Mouse (Mus musculus): ENCODE results near the gene Pip4k2b. TPM values are rescaled to one million over a fixed set of nuclear protein-coding genes. Genes with fewer than 3 reads are reported as not detected.
"Not testable (repeated sequence)": the region's sequence is repeated elsewhere in the genome, so short reads cannot be mapped to it uniquely, and the experiment has no call there.

Pip4k2b gene
- 28.3 TPM for polyA plus RNA-seq (2012; fragmentation: generic; extraction: Trizol)
- long read RNA-seq, experiment 1, partial matches to known transcripts = 0 of 1 reads
- long read RNA-seq, experiment 1, other reads (novel, unspliced or antisense) = 1 of 1 reads
- long read RNA-seq, experiment 2, full-length matches to known transcripts = 6 of 12 reads
- long read RNA-seq, experiment 2, partial matches to known transcripts = 2 of 12 reads
- long read RNA-seq, experiment 2, other reads (novel, unspliced or antisense) = 4 of 12 reads

DNA sequence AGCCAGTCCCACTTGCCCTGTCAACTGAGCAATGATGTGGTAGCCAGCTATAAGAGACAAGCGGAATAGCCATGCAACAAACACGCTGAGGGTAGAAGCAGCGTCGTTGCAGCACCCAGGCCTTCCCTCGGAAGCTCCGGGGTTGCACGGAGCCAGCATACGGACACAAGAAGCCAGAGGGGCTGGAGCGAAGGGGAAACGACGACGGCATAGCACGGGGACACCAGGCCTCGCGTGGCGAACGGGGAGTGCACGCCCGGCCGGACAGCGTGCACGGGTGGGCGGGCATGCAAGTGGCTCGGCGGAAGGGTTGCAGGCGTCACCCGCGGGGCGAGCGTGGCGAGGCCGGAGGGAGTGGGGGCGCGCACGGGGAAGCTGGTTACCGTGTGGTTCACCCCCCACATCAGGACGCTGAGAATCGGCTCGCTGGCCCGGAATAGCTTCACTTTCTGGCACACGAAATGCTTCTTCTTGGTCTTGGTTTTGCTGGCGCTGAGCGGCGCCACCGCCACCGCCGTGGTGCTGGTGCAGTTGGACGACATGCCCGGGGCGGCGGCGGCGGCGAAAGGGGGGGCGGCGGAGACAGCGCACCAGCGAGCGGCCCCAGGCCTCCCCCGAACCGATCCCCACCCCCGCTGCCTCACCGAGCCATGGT is at the start of gene Pip4k2b:
Pip4k2b (minus strand) TSS at position 642 of the 655 bp plus-strand sequence.
- peak within 1 kb of the TSS; percentile 83 for H3K4me3 ChIP-seq (ENCODE audit: insufficient read depth, poor library complexity, severe bottlenecking)

DNA sequence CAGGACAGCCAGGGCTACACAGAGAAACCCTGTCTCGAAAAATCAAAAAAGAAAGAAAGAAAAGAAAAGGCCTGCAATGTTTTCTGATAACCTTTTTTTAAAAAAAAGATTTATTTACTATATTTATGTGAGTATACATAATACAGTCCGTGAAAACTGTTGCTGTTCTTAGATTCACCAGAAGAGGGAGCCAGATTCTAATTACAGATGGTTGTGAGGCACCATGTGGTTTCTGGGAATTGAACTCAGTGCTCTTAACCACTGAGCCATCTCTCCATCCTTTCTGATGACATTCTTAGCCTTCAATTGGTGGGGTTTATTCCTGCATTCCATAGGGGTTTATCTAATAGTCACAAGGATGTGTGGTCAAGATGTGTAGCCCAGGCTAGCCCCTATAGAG is 48.7 kb upstream of the Pip4k2b start:
- H3K79me3 ChIP-seq (ENCODE audit: low read depth) = no peaks in the 10 kb centered on the region
- H3K27me3 ChIP-seq (ENCODE audit: control insufficient read depth, insufficient read depth, insufficient read length) = no peaks in the 10 kb centered on the region
- H3K79me2 ChIP-seq (ENCODE audit: control insufficient read depth, insufficient read depth) = no peaks in the 10 kb centered on the region
- H3K36me3 ChIP-seq (ENCODE audit: control insufficient read depth, insufficient read depth) = no peaks in the 10 kb centered on the region
- H3ac ChIP-seq (ENCODE audit: control insufficient read depth, insufficient read length, low read depth) = no peak overlapping the region
- no peak for TF ChIP-seq FOSL1 (IDR thresholded peaks at IDR 0.05; ENCODE audit: insufficient read depth, low read length, poor library complexity, severe bottlenecking)
- peak; percentile 88 for TF ChIP-seq MAX (IDR thresholded peaks at IDR 0.05)
- TF ChIP-seq MYOG (IDR thresholded peaks at IDR 0.05; ENCODE audit: control insufficient read depth, extremely low read depth, insufficient read length) = no peak
- peak; percentile 6 for TF ChIP-seq CTCF (IDR thresholded peaks at IDR 0.05; ENCODE audit: control insufficient read depth, insufficient read depth, insufficient read length)
- no peak for TF ChIP-seq MYOD1 (IDR thresholded peaks at IDR 0.05; ENCODE audit: control insufficient read depth, insufficient read length, low read depth)
- peak; percentile 57 for TF ChIP-seq USF1 (IDR thresholded peaks at IDR 0.05; ENCODE audit: low read depth)
- TF ChIP-seq CEBPB (IDR thresholded peaks at IDR 0.05; ENCODE audit: low read depth) = no peak
- no peak overlapping the region for H3K4me3 ChIP-seq (ENCODE audit: insufficient read depth, poor library complexity, severe bottlenecking)

More for the DNA sequence above, at the start of gene Pip4k2b:
- H3K36me3 ChIP-seq (ENCODE audit: control insufficient read depth, insufficient read depth) = peaks cover 33% of the 10 kb centered on the region
- peaks cover 53% of the 10 kb centered on the region for H3K79me2 ChIP-seq (ENCODE audit: control insufficient read depth, insufficient read depth)
- peak within 1 kb of the TSS; percentile 93 for H3ac ChIP-seq (ENCODE audit: control insufficient read depth, insufficient read length, low read depth)
- no peak for TF ChIP-seq MYOG (IDR thresholded peaks at IDR 0.05; ENCODE audit: control insufficient read depth, extremely low read depth, insufficient read length)
- no peak for TF ChIP-seq FOSL1 (IDR thresholded peaks at IDR 0.05; ENCODE audit: insufficient read depth, low read length, poor library complexity, severe bottlenecking)
- no peak for TF ChIP-seq CEBPB (IDR thresholded peaks at IDR 0.05; ENCODE audit: low read depth)
- TF ChIP-seq MAX (IDR thresholded peaks at IDR 0.05) = peak; percentile 69
- TF ChIP-seq CTCF (IDR thresholded peaks at IDR 0.05; ENCODE audit: control insufficient read depth, insufficient read depth, insufficient read length) = no peak
- H3K27me3 ChIP-seq (ENCODE audit: control insufficient read depth, insufficient read depth, insufficient read length) = no peaks in the 10 kb centered on the region
- H3K79me3 ChIP-seq (ENCODE audit: low read depth) = peaks cover 50% of the 10 kb centered on the region

DNA sequence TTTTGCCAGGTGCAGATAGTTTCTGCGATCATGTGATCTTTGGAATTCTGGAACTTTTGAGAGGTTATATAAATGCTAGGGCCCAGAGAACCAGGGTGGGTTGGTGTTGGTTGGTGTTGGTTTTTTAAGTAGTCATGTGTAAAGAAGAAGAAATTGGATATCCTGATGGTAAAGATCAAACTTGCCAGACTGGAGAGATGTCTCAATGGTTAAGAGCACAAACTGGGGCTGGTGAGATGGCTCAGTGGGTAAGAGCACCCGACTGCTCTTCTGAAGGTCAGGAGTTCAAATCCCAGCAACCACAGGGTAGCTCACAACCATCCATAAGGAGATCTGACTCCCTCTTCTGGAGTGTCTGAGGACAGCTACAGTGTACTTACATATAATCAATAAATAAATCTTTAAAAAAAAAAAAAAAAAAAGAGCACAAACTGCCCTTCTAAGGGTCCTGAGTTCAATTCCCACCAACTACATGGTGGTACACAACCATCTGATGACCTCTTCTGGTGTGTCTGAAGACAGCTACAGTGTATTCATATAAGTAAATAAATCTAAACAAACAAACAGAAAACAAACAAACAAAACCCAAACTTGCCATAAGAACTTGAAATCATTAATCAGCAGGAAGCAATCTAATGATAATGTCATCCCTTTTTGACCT is 46.4 kb upstream of the Pip4k2b start:
- not testable (repeated sequence) for H3K4me3 ChIP-seq (ENCODE audit: insufficient read depth, poor library complexity, severe bottlenecking); H3K79me2 ChIP-seq (ENCODE audit: control insufficient read depth, insufficient read depth); H3K36me3 ChIP-seq (ENCODE audit: control insufficient read depth, insufficient read depth); H3ac ChIP-seq (ENCODE audit: control insufficient read depth, insufficient read length, low read depth); H3K79me3 ChIP-seq (ENCODE audit: low read depth); H3K27me3 ChIP-seq (ENCODE audit: control insufficient read depth, insufficient read depth, insufficient read length)

DNA sequence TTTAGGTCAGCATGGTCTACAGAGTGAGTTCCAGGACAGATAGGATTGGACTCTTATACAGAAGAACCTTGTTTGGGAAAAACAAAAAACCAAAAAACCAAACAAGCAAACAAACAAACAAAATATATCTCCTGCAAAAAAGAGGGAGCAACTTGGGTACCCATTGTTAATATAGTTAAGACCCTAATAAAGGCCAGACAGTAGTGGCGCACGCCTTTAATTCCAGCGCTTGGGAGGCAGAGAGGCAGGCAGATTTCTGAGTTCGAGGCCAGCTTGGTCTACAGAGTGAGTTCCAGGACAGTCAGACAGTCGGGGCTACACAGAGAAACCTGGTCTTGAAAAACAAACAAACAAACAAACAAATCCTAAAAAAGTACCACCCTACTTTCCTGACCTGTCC is 45.2 kb upstream of the Pip4k2b start:
- no peaks in the 10 kb centered on the region for H3K36me3 ChIP-seq (ENCODE audit: control insufficient read depth, insufficient read depth)
- H3K4me3 ChIP-seq (ENCODE audit: insufficient read depth, poor library complexity, severe bottlenecking) = no peak overlapping the region
- TF ChIP-seq MYOD1 (IDR thresholded peaks at IDR 0.05; ENCODE audit: control insufficient read depth, insufficient read length, low read depth) = no peak
- TF ChIP-seq MYOG (IDR thresholded peaks at IDR 0.05; ENCODE audit: control insufficient read depth, extremely low read depth, insufficient read length) = no peak
- TF ChIP-seq MAX (IDR thresholded peaks at IDR 0.05) = no peak
- no peak for TF ChIP-seq CEBPB (IDR thresholded peaks at IDR 0.05; ENCODE audit: low read depth)
- TF ChIP-seq USF1 (IDR thresholded peaks at IDR 0.05; ENCODE audit: low read depth) = no peak
- TF ChIP-seq CTCF (IDR thresholded peaks at IDR 0.05; ENCODE audit: control insufficient read depth, insufficient read depth, insufficient read length) = no peak
- TF ChIP-seq FOSL1 (IDR thresholded peaks at IDR 0.05; ENCODE audit: insufficient read depth, low read length, poor library complexity, severe bottlenecking) = no peak
- no peaks in the 10 kb centered on the region for H3K27me3 ChIP-seq (ENCODE audit: control insufficient read depth, insufficient read depth, insufficient read length)
- H3K79me3 ChIP-seq (ENCODE audit: low read depth) = no peaks in the 10 kb centered on the region
- no peak overlapping the region for H3ac ChIP-seq (ENCODE audit: control insufficient read depth, insufficient read length, low read depth)
- H3K79me2 ChIP-seq (ENCODE audit: control insufficient read depth, insufficient read depth) = no peaks in the 10 kb centered on the region

DNA sequence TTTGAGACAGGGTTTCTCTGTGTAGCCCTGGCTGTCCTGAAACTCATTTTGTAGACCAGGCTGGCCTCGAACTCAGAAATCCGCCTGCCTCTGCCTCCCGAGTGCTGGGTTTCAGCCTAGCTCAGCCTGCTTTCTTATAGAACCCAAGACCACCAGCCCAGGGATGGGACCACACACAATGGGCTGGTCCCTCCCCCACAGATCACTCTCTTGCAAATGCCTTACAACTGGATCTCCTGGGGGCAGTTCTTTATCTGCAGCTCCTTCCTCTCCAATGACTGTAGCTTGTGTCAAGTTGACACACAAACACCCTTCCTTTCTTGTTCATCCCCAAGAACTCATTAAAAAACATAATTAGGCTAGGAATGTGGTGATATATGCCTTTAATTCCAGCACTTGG is 43.5 kb upstream of the Pip4k2b start:
- Histone ChIP-seq H3K27me3 (ENCODE audit: control insufficient read depth, insufficient read depth, insufficient read length) (no peaks in the 10 kb centered on the region), H3K4me3 (ENCODE audit: insufficient read depth, poor library complexity, severe bottlenecking) (no peak overlapping the region), H3K79me2 (ENCODE audit: control insufficient read depth, insufficient read depth) (no peaks in the 10 kb centered on the region), H3ac (ENCODE audit: control insufficient read depth, insufficient read length, low read depth) (no peak overlapping the region), H3K79me3 (ENCODE audit: low read depth) (no peaks in the 10 kb centered on the region), H3K36me3 (ENCODE audit: control insufficient read depth, insufficient read depth) (no peaks in the 10 kb centered on the region)
- TF ChIP-seq CTCF (IDR thresholded peaks at IDR 0.05; ENCODE audit: control insufficient read depth, insufficient read depth, insufficient read length) (no peak), USF1 (IDR thresholded peaks at IDR 0.05; ENCODE audit: low read depth) (no peak), MYOG (IDR thresholded peaks at IDR 0.05; ENCODE audit: control insufficient read depth, extremely low read depth, insufficient read length) (no peak), CEBPB (IDR thresholded peaks at IDR 0.05; ENCODE audit: low read depth) (no peak), MAX (IDR thresholded peaks at IDR 0.05) (no peak), FOSL1 (IDR thresholded peaks at IDR 0.05; ENCODE audit: insufficient read depth, low read length, poor library complexity, severe bottlenecking) (no peak), MYOD1 (IDR thresholded peaks at IDR 0.05; ENCODE audit: control insufficient read depth, insufficient read length, low read depth) (no peak)

Measured in C2C12 (cell line).